Mouse (Mus musculus) lung, postnatal 4 days (tissue): Measurements from ENCODE around the gene Glrx2.
"Not testable (repeated sequence)": the region's sequence is repeated elsewhere in the genome, so short reads cannot be mapped to it uniquely, and the experiment has no call there.

Experiments used
- DNase-seq, 2 experiments: peaks; one replicate each; pipeline ENCODE4 v3.0.0; 2021

Gene Glrx2

DNA sequence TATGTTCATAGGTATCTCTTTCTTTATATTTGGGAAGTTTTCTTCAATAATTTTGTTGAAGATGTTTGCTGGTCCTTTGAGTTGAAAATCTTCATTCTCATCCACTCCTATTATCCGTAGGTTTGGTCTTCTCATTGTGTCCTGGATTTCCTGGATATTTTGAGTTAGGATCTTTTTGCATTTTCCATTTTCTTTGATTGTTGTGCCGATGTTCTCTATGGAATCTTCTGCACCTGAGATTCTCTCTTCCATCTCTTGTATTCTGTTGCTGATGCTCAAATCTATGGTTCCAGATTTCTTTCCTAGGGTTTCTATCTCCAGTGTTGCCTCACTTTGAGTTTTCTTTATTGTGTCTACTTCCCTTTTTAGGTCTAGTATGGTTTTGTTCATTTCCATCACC is at the start of gene Glrx2:
TSS of gene Glrx2 (plus strand) at position 301 of the 400 bp plus-strand sequence.
- DNase-seq = not testable (repeated sequence)

DNA sequence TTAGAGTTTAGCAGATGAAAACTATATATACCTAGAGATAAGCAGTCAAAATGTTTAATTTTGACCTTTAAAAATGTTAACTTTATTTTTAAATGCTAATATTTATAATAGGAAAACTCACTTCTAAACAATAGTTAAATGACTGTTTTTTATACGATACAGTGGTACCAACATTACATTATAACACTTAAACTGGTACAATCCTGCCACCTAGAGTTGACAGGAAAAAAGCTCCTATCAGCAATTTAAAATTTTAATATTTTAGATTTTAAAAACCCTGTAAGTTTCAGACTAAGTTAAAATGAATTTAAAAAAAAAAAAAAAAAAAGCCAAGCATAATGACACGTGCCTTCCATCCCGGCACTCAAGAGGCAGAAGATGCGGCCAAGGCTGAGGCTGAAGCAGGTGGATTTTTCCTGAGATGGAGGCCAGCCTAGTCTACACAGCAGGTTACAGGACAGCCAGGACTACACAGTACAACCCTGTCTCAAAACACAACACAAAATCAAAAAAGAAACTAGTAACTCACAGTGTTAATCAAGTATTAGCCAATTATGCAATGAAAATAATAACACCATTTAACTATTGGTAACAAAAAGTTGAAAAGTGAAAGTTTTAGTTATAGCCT is 40.3 kb upstream of the Glrx2 start:
- no peak for DNase-seq

DNA sequence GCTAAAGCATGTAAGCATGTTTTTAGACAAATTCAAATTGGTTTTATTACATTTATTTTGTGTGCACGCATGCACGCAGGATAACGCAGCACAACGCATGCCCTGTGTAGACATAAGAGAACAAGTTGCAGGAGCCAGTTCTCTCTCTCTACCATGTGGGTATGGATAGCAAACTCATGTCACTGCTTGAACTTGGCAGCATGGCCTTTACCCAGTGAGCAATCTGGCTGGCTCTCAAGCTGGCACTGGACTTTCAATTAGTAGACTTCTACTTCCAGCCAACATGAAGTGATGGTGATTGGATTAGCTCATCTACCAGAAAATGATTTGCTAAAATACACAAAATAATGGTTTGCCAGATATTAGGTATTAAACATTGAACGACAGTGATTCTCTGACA is 35.0 kb upstream of the Glrx2 start:
- no peak for DNase-seq

DNA sequence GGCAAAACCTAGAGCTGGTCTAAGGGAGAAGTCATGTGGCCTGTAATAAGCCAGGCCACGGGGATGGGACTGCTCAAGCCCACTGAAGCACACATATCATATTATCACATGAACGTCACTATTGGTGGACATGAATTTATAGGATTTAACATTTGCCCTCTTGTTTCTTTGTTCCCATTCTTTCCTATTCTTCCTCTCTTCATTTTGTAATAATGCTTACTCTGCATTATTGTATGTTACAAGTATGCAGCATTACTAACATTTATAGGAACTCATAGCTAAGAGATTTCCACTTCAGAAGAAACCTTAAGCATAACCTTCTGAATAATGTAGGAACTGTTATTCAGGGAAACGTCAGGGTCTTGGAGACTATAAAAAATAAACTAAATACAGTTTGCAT is 31.3 kb upstream of the Glrx2 start:
- no peak for DNase-seq

DNA sequence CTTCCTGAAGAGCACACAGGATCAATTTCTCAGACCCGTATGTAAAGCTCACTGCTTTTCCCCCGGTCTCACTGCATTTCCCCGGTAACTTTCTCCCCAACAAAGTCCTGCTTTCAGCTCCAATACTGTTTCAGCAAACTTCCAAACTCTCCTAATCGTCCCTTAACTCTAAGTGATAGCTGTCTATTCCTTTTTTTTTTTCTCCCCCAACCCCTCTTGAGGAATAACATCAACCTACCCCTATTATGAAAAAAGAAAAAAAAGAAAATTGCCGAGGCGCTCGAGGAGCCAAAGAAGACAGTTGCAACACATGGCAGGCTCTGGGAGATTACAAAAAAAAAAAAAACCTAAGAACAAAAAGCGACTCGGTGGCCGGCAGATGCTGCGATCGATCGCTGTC is 14.4 kb upstream of the Glrx2 start:
- DNase-seq = no peak

DNA sequence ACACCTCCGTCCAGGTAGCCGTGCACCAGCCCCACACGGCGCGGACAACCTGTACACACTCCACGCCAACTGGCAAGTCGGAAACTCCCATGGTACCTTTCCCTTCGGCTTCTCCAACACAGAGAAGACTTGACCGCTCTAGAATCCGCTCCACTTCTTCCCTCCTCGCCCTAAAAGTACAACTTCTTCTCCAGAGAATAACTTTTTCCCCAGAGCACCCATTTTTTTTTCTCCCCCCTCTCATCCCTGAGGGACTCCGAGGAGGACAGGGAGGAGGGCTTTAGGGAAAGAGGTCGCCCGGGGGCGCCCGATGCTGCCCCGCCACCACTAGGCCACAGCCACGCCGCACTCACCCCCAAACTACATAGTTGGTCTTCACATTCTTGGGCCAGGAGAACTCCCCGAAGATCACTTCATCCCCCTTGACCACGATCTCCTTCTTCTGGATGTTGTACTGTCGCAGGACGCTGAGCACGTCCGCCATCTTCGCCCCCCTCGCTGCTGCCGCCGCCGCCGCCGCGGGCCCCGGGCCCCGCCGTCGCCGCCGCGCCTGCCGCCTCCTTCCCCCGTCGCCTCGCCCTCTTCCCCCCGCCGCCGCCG is 13.9 kb upstream of the Glrx2 start:
- DNase-seq = peak in 1 of 2 experiments; percentile 25

DNA sequence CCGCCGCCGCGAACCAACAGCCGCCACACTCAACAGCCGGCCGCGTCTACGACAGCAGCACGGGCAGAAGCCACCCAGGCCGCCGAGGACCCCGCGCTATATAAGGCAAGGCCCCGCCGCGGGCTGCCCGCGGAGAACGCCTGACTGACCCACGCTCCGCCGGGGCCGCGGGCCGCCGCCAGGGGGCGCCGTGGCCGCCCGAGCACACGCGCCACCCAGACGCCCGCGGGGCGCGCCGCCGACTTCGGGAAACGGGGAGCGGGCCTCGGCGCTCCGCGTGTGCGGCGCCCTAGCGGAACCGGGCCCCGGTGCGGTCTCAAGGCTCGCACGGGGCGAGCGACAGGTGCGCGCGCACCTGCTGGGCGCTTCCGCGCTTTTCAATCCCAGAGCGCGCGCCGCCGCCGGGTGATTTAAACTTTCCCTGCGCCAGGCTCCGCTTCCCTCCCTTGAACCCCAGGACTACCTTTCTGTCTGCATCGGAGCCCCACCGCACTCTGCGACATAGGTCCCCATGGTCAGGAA is 13.3 kb upstream of the Glrx2 start, which contains the start of gene Cdc73:
TSS of gene Cdc73 (minus strand) at position 153 of the 522 bp plus-strand sequence.
- peak; percentile 94 to 96 for DNase-seq

DNA sequence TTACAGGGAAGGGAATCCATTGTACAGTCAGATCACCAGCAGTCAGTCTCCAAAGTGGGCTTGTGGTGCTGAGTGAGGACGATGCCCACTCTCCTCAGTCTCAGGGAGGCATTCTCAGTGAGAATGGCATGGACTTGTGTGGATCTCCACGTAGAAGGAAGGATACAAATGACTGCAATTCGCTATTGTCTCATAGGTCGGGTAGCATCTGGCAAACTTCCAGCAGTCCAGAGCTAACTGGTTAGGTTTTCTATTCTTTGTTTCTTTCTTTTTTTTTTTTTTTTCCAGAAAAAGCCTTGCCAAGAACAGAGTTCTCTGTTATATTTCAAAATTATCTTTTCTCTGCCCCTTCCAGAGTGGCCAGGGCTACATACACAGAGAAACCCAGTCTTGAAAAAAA is 9.1 kb upstream of the Glrx2 start:
- DNase-seq = peak in 1 of 2 experiments; percentile 5

DNA sequence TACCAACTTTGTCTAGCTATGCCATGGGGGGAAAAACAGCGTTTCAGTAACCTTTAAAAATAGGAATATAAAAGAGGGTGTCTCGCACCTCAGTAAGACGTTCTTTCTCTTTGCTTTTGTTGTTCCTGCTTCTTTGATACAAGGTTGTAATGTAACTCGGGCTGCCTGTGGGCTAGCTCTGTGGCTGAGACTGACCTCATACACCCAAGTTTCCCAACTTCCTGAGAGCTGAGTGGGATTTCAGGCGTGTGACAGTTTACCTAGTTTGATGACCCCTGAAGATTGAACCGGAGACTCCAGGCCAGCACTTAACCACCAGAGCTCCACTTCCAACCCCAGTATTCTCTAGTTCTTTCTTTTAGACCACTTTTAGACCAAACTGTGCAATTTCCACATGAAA is 7.8 kb upstream of the Glrx2 start:
- no peak for DNase-seq

DNA sequence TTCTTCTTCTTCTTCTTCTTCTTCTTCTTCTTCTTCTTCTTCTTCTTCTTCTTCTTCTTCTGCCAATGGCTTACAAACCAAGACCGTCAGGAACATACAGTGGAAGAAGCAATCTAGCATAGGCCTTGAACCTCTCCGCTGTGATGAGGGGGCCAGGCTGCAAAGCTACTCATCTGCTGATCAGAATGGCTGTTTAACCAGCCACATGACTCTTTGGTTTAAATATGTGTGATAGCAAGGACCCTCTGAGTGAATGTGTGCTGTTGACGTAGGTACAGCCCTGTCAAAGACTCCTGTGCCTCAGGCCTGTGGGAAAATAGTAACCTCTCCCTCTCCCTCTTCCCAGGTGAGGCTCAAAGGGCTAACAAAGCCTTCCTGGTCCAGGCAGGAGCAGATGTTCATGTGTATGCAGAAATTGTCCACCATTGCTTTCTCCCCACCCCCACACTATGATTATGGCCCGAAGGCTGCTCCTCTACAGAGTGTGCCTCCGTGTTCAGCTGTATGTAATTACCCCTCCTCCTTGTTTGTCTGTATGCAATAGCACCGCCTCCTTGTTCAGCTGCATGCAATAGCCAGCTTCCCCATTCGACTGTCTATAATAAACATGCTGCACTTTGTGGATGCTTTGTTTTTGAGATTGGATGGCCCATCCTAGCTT is 6.0 kb upstream of the Glrx2 start:
- DNase-seq = peak in 1 of 2 experiments; percentile 12

DNA sequence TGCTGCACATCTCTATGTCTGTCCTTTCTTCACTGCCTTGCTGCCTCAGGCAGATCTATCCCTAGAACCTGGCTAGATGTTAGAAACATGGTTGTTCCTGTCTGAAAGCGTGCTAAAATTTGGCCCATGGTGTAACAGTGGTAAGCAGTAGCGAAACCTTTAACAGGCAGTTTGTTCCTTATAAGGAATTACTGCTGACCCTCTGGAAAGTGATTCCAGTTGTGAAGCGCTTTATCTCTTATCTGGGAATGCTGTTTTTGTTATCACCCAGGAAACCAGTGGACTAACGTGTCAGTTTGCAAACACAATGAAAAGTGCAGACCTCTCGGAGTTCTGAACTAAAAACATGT is 5.5 kb upstream of the Glrx2 start:
- DNase-seq = no peak

DNA sequence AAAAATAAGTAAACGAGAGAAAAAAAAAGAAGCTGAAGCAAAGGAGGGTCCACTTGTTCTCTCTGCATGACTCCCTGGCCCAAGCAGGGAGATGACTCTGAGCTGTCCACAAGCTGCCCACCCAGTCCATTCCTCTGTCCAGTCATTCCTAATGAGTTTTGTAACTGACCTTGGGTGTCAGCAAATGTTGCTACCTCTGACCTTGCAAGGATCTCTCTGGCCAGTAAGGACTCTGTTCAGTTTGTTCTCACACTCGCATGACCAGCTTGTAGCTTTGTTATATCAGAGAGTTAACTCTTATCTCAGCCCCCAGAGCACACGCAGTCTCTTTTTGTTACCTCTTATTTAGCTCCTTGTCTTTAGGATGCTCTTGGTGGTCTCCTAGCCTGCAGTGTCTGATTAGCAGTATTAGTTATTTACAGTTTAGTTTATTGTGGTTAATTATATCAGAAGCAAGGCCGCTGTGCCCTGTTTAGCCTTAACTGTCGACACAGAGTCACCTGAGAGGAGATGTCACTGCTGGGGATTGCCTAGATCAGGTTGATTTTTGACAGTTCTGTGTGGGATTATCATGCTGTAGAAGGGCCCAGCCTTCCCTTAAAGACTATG is 8.4 kb downstream of the Glrx2 start:
- DNase-seq = no peak

DNA sequence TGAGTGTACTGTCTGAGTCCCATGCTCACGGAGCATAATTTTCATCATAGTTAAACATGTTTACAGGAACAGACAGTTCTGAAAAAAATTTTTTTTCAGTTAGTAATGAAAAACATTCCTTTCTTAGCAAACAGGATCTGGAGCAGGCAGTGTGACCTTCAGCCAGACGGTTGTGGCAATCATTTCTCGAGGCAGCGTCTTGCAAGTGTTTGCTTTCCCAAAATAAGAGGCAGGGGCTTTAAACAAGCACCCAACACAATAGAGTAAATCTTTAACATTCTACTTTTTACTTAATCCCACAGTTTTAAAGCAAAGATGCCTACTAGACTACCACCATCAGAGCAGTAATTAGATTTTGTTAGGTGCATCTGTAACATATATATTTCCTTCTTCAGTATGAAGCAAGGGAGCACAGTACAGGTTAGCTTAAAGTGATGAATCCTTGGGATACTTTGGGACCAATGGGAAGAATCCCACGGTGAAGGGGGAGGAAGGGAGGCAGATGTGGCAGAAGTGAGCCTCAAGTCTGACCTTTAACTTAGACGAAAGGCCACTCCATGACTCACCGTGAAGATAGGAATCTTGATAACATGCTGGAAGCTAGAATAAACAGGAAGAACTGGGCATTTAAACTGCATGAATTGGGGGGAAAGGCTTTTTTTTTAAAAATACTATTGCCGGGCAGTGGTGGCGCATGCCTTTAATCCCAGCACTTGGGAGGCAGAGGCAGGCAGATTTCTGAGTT is 11.7 kb downstream of the Glrx2 start:
- no peak for DNase-seq

DNA sequence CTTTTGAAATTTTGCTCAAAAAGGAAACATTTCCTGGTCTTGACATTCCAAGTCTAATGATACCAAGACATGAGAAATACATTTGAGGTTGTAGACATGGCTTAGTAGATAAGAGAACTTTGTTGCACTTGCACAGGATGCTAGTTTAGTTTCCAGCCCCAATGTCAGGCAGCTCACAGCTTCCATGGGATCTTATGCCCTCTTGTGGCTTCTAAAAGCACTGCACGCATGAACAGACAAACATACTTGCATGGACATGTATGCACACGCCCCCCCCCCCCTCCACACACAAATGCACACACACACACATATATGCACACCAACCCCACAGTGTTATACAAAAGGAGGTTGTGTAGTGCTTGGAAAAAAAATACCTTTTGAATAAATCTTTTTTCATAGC is 14.8 kb downstream of the Glrx2 start:
- DNase-seq = peak in 1 of 2 experiments; percentile 30

DNA sequence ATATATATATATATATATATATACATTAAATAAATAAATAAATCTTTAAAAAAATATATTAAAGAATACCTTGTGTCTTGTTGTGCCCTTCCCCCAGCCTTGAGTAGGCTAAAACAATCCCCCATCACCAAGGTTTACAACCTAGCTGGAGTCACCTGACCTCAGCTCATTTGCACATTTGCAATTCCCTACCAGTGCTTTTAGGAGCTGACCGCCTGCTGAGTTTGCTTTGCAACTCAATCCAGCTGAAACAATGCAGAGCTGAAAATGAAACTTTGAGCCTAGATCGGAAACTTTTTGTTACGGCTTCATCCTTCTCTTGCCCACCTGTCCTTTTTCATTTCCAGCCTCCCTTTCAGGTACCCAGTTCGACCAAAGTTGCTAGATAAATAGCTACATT is 15.6 kb downstream of the Glrx2 start:
- no peak for DNase-seq

DNA sequence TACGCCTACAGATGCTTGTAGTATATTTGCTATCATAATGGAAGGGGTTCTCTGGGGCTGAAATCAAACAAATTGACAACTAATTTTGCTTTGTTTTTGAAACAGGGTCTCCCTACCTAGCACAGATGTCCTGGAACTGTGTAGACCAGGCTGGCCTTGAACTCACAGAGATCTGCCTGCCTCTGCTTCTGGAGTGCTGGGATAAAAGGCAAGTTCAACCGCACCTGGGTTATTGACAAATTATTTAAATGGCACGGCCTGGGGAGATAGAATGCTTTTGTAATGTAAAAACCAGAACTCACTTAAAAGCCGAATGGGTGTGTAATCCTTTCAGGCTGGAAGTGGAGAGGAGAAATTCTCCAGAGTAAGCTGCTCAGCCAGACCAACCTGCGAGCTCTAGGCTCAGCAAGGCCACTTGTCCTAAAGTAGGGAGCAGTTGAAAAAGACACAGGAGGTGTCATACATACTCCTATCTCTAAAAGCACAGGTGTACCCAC is 17.8 kb downstream of the Glrx2 start:
- DNase-seq = no peak

DNA sequence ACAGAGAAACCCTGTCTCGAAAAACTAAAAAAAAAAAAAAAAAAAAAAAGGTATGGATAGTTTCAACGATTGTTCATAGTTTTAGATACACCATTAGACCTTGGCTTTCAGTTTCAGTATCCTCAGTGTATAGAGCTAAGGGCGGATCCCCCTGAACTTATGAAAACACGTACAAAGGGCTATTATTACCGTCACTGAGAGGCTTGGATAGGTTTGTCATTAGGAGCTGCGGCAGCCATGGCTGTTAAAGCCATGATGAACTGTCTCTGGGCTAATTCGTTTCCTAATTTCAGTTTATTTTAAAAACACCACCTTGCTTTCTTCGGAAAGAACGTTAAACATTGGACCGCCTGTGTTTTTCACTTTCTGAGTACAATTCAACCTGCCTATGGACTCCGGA is 22.7 kb downstream of the Glrx2 start:
- DNase-seq = no peak

DNA sequence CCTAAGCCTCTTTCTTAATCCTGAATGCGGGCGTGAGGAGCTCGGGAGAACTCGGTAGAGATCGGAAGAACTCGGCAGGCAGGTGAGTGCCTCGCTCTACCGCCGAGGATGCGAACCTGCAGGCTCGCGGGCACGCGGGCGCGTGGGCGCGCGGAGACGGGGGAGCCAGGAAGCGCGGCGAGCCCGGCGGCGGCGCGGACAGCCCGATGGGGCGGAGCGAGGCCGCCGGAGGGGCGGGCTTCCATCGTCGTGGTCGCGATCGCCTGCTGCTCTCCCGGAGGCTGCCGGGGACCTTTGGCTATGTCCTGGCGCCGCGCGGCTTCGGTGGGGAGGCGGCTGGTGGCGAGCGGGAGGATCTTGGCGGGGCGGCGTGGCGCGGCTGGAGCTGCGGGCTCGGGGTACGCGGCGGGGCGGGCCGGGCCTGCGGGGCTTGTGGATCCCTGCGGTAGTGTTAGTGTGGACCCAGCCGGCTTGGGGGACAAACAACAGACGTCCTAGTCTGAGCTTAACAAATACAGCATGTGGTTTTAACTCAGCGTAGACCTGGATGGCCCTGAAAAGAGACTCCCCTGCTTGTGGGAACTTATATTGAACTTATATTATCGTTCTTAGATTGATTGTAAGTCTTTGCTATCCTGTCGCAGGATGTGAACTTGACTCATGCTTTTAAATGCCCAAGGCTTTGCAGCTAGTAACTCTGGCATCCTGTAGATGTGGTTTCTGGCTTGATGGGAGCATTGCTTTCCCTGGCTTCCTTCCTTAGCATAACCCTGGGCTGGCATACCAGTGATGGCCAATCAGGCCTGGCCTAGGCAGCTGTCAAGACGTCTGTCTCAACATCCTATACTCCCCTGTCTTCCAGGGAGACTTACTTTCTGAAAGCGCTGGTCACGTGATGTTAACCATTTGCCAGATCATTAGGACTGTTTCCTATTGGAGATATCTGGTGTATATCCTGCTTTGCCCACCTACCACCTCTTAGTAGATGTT is 23.5 kb downstream of the Glrx2 start:
- DNase-seq = peak; percentile 91 to 93

DNA sequence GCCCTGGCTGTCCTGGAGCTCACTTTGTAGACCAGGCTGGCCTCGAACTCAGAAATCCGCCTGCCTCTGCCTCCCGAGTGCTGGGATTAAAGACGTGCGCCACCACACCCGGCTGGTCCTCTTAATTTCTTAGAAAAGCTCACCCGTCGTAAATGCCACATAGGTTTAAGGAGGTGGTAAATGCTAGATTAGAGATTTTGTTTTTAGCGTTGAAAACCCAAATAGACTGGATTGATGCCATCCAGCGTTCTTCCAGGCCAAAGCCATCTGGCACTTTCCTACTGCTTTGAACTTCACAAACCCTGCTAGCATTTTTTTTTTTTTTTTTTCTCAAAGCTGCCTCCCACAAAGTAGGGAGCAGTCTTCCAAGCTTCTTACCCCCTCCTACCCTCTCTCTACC is 24.4 kb downstream of the Glrx2 start:
- no peak for DNase-seq

DNA sequence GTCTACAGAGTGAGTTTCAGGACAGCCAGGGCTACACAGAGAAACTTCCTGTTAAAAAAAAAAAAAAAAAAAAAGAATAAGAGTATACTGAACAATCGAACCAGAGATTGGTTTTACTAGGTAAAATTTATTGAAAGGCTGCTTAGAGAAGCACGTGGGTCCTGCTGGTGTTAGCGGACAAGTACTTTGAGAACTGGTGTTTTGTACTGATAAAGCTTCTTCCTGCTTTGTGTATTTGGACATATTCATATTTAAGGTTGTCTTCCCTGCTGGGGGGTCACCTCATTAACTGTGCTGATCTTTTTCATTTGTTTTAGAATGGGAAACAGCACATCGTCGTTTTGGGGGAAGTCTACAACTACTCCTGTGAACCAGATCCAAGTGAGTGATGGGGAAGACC is 25.2 kb downstream of the Glrx2 start:
- no peak for DNase-seq

DNA sequence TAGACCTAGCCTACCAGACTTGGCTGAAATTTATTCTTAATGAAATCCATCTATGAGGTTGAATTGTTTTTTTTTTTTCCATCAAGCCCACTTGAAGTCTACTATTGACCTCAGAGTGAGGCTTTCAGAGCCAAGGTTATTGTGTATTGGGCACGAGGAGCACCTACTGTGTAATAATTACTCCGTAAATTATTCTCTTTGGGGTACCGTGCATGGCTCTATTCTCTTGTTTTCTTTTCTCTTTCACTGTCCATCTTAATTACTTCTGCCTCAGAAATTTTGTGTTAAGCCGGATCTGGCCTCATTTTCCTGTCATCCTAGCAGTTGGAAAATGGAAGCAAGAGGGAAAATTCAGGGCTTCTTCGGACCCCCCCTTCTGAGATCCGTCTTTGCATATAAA is 26.0 kb downstream of the Glrx2 start:
- no peak for DNase-seq

DNA sequence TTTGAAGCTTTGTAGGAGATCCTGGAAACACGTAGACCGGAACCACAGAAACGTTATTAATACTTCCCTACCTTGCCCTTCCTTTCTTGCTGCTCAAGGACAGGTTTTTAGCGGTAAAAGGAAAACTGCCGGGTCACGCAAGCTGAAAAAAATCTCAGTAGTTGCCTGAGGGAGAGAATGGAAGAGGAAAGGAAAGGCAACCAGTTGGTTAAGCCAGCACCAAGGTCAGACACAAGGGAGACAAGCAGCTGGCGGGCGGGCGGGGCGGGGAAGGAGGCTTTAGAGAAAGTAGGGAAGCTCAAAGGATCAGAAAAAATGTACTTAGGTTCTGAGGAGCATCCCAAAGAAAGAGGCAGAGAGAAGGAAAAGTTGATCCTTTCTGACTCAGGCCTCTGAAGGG is 29.7 kb downstream of the Glrx2 start:
- DNase-seq = no peak
